Mouse (Mus musculus) hindbrain, embryonic 11.5 days (tissue): Measurements from ENCODE around the gene Csdc2. TPM values are rescaled to one million over a fixed set of nuclear protein-coding genes. Genes with fewer than 3 reads are reported as not detected.
"Not testable (repeated sequence)": the region's sequence is repeated elsewhere in the genome, so short reads cannot be mapped to it uniquely, and the experiment has no call there.

Experiments used
- ATAC-seq: fragments of 200-750 bp; cut with Nextera tagmentation; 2 replicates; pipeline ENCODE4 v1.8.0; 2017; ENCODE audit warnings: mild to moderate bottlenecking, moderate TSS enrichment, moderate library complexity; ENCODE audit not compliant: low FRiP score
- DNase-seq: peaks from one replicate; pipeline ENCODE4 v3.0.0-alpha.2; 2015; ENCODE audit warnings: low spot score
- H3K27ac ChIP-seq: fragments of 300-500 bp; sonication (generic); 2 replicates; pipeline ENCODE4 v1.5.1; 2014; ENCODE audit warnings: mild to moderate bottlenecking, low read depth, low read length
- H3K27me3 ChIP-seq: fragments of 300-500 bp; sonication (generic); 2 replicates; pipeline ENCODE4 v1.6.1; 2014; ENCODE audit warnings: mild to moderate bottlenecking, low read length, moderate library complexity, mixed read lengths; ENCODE audit not compliant: control insufficient read depth, insufficient read depth
- H3K36me3 ChIP-seq: fragments of 300-500 bp; sonication (generic); 2 replicates; pipeline ENCODE4 v1.6.1; 2014; ENCODE audit warnings: mild to moderate bottlenecking, low read length, moderate library complexity, mixed read lengths; ENCODE audit not compliant: control insufficient read depth, insufficient read depth
- H3K4me1 ChIP-seq: fragments of 300-500 bp; sonication (generic); replicated peaks from 2 replicates; pipeline ENCODE4 v1.6.1; 2014; ENCODE audit warnings: low read length, mixed read lengths; ENCODE audit not compliant: control insufficient read depth, insufficient read depth
- H3K4me2 ChIP-seq: fragments of 300-500 bp; sonication (generic); replicated peaks from 2 replicates; pipeline ENCODE4 v1.6.1; 2014; ENCODE audit warnings: mild to moderate bottlenecking, low read depth, low read length
- H3K4me3 ChIP-seq: fragments of 300-500 bp; sonication (generic); 2 replicates; pipeline ENCODE4 v1.5.1; 2014; ENCODE audit warnings: low read depth, low read length
- H3K9ac ChIP-seq: fragments of 300-500 bp; sonication (generic); 2 replicates; pipeline ENCODE4 v1.6.1; 2014; ENCODE audit warnings: low read depth, low read length
- H3K9me3 ChIP-seq: fragments of 300-500 bp; sonication (generic); 2 replicates; pipeline ENCODE4 v1.6.1; 2016; ENCODE audit warnings: low read length; ENCODE audit not compliant: control insufficient read depth
- WGBS: fragments of 180-500 bp; shearing (Covaris S2); extraction: QIAGEN DNeasy Blood & Tissue Kit; methylation state at CpG from one replicate; pipeline ENCODE4 v1.1.7; 2014; 5-methylcytosine and 5-hydroxymethylcytosine counted together
- polyA plus RNA-seq: library from polyadenylated mRNA; unstranded; fragments of >200 nt; fragmentation: Nextera tagmentation; extraction: Ambion mirVana; gene quantifications from 2 replicates; pipeline ENCODE4 v1.2.1, GENCODE M21; 2014

The Csdc2 gene
- polyA plus RNA-seq, 1 experiment from 2014 or later = 25.7 TPM

DNA sequence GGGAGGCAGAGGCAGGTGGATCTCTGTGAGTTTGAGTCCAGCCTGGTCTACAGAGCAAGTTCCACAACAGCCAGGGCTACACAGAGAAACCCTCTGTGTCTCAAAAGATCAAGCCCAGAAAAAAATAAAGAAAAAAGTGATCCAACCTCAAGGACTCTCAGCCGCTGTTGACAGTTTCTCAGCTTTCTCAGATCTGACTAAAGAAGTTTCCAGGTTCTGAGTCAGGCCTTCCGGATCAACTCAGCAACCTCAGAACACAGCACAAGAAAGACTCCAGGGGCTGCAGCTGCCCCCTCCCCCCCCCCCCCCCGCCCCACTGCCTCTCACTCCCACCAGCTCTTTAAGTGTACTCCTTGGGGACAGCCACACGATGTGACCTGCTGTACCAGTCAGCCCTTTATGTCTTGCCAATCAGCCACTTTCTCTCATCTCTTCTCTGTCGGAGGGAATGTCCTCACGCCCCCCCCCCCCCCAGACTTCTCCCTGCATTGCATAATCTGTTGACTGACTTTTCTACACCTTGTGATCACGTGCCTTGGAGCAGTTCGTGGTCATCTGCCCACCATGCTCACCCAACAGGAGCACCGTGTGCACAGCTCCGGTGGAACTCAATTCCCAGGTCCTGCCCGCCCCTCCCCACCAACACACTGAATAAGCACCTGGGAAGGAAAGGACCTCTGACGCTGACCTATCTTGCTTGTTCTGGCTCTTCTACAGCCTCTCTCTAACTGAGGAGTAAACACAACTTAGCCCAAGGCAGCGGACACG, 29.7 kb downstream of the Csdc2 start:
- H3K27ac ChIP-seq = no peak overlapping the region

GRCm38 (mm10) chr15:81967821-81968220, 31.3 kb downstream of the Csdc2 start:
- ATAC-seq = no peak
- no peak for DNase-seq
- no peaks in the 10 kb centered on the region for H3K27me3 ChIP-seq
- WGBS = 89% methylated on average over 5 of the region's 5 CpGs
- no peak overlapping the region for H3K4me2 ChIP-seq
- H3K9me3 ChIP-seq = no peaks in the 10 kb centered on the region
- no peaks in the 10 kb centered on the region for H3K36me3 ChIP-seq
- H3K9ac ChIP-seq = no peak overlapping the region
- H3K4me1 ChIP-seq = no peaks in the 10 kb centered on the region
- no peak overlapping the region for H3K4me3 ChIP-seq
- no peak overlapping the region for H3K27ac ChIP-seq

More for the DNA sequence above, 29.7 kb downstream of the Csdc2 start:
- no peak overlapping the region for H3K4me2 ChIP-seq
- H3K27me3 ChIP-seq = no peaks in the 10 kb centered on the region
- no peak for ATAC-seq
- H3K4me1 ChIP-seq = no peaks in the 10 kb centered on the region
- H3K36me3 ChIP-seq = no peaks in the 10 kb centered on the region
- WGBS = 79% methylated on average over 11 of the region's 14 CpGs
- H3K4me3 ChIP-seq = no peak overlapping the region
- H3K9ac ChIP-seq = no peak overlapping the region
- no peak for DNase-seq
- no peaks in the 10 kb centered on the region for H3K9me3 ChIP-seq

DNA sequence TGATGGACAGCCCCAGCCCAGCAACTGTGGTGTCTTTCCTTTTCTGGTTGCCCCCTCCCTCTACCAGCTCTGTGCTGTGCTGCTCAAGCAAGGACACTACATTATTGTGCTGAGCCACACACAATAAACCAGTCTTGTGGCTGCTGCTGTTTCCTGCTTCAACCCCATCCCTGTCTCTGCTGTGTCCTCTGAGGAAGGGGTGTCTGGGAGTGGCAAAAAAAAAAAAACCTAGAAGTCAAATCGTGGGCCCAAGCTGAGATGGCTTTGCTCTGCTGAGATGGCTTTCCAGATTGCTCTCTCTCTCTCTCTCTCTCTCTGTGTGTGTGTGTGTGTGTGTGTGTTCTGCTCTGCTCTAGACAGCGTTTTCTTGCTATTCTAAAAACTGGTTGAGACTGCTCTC, 31.9 kb downstream of the Csdc2 start:
- Histone ChIP-seq H3K9ac (no peak overlapping the region), H3K4me2 (no peak overlapping the region), H3K4me3 (no peak overlapping the region), H3K9me3 (no peaks in the 10 kb centered on the region), H3K4me1 (no peaks in the 10 kb centered on the region), H3K36me3 (no peaks in the 10 kb centered on the region), H3K27ac (no peak overlapping the region), H3K27me3 (no peaks in the 10 kb centered on the region)
- WGBS = 82% methylated on average over 2 of the region's 2 CpGs
- ATAC-seq (no peak), DNase-seq (no peak)

DNA sequence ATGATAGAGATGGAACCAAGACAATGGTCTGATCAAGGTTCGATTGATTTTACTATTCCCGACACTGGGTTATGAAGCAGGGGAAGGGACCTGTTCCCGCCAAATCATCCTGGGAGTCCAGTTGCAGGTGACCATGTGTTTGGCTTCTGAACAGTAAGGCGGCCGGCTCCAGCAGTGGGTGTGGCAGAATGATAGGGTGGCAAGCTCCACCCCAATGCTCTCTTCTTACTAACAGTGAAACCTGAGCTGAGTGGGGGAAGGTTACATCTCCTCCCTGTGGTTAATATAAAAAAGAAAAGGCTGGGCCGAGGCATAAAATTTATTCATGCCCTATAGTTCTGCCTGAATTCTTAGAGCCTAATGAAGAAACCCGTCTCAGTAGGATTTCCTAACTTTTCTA, 32.6 kb downstream of the Csdc2 start:
- H3K4me2 ChIP-seq = no peak overlapping the region
- H3K4me3 ChIP-seq = no peak overlapping the region
- 78% methylated on average over 7 of the region's 7 CpGs for WGBS
- no peaks in the 10 kb centered on the region for H3K4me1 ChIP-seq
- H3K36me3 ChIP-seq = no peaks in the 10 kb centered on the region
- ATAC-seq (no peak), DNase-seq (no peak)
- H3K9ac ChIP-seq = no peak overlapping the region
- H3K27me3 ChIP-seq = no peaks in the 10 kb centered on the region
- H3K27ac ChIP-seq = no peak overlapping the region
- H3K9me3 ChIP-seq = no peaks in the 10 kb centered on the region

- WGBS = 81% methylated on average over 6 of the region's 6 CpGs
- not testable (repeated sequence) for H3K36me3 ChIP-seq, H3K9ac ChIP-seq, H3K4me1 ChIP-seq, H3K9me3 ChIP-seq, DNase-seq, H3K27me3 ChIP-seq, H3K4me2 ChIP-seq, H3K27ac ChIP-seq, H3K4me3 ChIP-seq, ATAC-seq
Observed at GRCm38 (mm10) chr15:81969635-81970034, 33.1 kb downstream of the Csdc2 start.

DNA sequence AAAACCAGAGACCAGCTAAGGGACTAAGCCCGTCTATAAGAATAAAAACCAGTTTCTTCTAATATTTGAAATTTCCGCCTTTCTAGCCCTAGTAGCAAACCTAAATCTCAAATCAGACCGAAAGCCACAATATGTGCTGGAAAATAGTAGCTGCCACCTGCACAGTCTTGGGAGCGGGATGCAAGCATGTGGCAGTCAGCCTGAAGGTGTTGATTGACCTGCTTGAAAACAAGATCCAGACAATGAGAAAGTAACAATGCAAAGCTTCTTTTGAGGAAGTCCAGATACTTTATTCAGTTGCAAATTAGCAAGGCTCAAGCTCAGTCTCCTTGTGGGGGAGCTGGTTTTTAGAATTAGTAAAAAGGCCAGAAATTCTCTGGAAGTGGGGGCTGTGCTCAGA, 33.9 kb downstream of the Csdc2 start:
- not testable (repeated sequence) for H3K4me3 ChIP-seq, ATAC-seq, H3K9me3 ChIP-seq, H3K27ac ChIP-seq, H3K36me3 ChIP-seq, H3K4me2 ChIP-seq, H3K27me3 ChIP-seq, H3K9ac ChIP-seq, DNase-seq, H3K4me1 ChIP-seq
- 82% methylated on average over 4 of the region's 4 CpGs for WGBS

GRCm38 (mm10) chr15:81975156-81975555, 38.6 kb downstream of the Csdc2 start:
- not testable (repeated sequence) for ATAC-seq, H3K4me3 ChIP-seq
- 93% methylated on average over 8 of the region's 8 CpGs for WGBS

GRCm38 (mm10) chr15:81980321-81980720, 43.8 kb downstream of the Csdc2 start, which contains the start of gene 1700029P11Rik:
Gene 1700029P11Rik, plus strand, starts transcription at chr15:81980540.
- Histone ChIP-seq H3K4me1 (no peaks in the 10 kb centered on the region), H3K9ac (no peak within 1 kb of the TSS), H3K36me3 (no peaks in the 10 kb centered on the region), H3K27ac (no peak within 1 kb of the TSS), H3K27me3 (no peaks in the 10 kb centered on the region), H3K4me2 (no peak within 1 kb of the TSS), H3K9me3 (no peaks in the 10 kb centered on the region), H3K4me3 (no peak within 1 kb of the TSS)
- DNase-seq = no peak
- 95% methylated on average over 23 of the region's 23 CpGs for WGBS
- ATAC-seq = no peak

More at GRCm38 (mm10) chr15:81975156-81975555, 38.6 kb downstream of the Csdc2 start:
- H3K27ac ChIP-seq, H3K36me3 ChIP-seq, H3K9ac ChIP-seq, H3K4me2 ChIP-seq, H3K9me3 ChIP-seq, H3K4me1 ChIP-seq, H3K27me3 ChIP-seq, DNase-seq: not testable (repeated sequence)

DNA sequence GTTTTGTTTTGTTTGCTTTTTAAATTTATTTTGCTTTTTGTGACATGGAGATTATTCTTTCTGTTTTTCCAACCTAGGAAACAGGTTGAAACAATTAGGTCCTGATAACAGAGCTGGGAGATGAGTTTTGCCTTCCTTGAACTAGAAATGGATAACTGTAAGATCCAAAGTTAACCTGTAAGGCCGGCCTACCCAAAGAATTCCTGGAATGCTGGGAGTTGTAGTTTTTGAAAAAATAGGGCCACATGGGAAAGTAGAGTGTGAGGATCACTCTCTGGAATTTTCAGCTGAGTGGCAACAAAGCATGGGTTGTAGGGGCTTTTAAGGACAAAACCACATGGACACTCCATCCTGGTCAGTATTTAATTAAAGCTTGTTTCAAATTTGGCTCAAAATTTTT, 45.6 kb downstream of the Csdc2 start:
- DNase-seq = no peak
- no peak overlapping the region for H3K27ac ChIP-seq
- no peaks in the 10 kb centered on the region for H3K36me3 ChIP-seq
- 0 out of 2 replicates have a peak, but pooled peaks cover 2% of the 10 kb centered on the region for H3K4me1 ChIP-seq
- no peak overlapping the region for H3K4me2 ChIP-seq
- H3K4me3 ChIP-seq = no peak overlapping the region
- WGBS = 71% methylated on average over 1 of the region's 1 CpGs
- ATAC-seq = no peak
- no peaks in the 10 kb centered on the region for H3K9me3 ChIP-seq
- H3K27me3 ChIP-seq = no peaks in the 10 kb centered on the region
- no peak overlapping the region for H3K9ac ChIP-seq
